Mouse (Mus musculus) gastrocnemius, adult 18-20 months (tissue): ENCODE results near the gene Adam23. TPM values are rescaled to one million over a fixed set of nuclear protein-coding genes. Genes with fewer than 3 reads are reported as not detected.
"Not testable (repeated sequence)": the region's sequence is repeated elsewhere in the genome, so short reads cannot be mapped to it uniquely, and the experiment has no call there.

ENCODE experiments used
- DNase-seq: peaks from one replicate; pipeline ENCODE4 v3.0.0; 2021; ENCODE audit warnings: low spot score
- total RNA-seq, 2 experiments: library from RNA; stranded (reverse); gene quantifications; 2 replicates each; pipeline ENCODE4 v1.2.3; 2021

Adam23 gene
- total RNA-seq, 2 experiments from 2014 or later: 1.2 to 1.3 TPM

DNA sequence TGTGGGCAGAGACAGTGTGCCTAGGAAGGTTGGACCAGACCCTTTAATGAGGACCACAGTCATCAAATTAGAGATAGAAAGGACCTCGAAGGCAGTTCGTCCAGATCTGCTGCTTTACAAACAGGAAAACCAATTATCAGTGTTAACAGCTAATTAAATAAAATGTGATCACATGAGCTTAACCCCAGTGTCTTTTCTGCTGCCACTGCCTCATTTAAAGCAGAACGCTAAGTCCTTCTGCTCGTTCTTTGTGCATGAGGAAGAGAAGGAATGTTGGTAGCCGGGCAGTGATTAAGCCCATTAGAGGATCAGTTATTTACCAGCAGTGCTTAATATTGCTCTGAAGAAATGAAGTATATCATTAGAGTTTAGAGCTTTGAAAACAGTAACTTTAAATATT lies 131.1 kb downstream of the Adam23 start:
- no peak for DNase-seq

DNA sequence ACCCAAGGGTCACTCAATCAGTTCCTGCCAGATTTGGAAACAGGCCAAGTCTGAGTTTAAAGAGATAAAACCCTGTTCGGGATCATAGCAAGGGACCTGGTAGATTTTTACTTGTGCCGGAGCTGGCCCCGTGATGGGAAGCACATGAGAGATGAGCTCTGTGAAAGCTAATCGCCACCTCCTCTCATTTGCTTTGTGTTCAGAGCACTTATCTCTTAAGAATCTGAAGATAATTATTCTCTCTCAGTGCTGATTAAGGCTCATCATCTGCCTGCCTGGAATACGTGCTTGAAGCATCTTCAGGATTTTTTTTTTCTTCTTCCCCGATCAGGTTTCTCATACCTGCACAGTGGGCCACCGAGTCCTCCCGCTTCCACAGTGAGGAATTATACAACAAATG lies 133.5 kb downstream of the Adam23 start:
- no peak for DNase-seq

- DNase-seq: no peak
Measured at GRCm38 (mm10) chr1:63586869-63587268, 141.2 kb downstream of the Adam23 start.

DNA sequence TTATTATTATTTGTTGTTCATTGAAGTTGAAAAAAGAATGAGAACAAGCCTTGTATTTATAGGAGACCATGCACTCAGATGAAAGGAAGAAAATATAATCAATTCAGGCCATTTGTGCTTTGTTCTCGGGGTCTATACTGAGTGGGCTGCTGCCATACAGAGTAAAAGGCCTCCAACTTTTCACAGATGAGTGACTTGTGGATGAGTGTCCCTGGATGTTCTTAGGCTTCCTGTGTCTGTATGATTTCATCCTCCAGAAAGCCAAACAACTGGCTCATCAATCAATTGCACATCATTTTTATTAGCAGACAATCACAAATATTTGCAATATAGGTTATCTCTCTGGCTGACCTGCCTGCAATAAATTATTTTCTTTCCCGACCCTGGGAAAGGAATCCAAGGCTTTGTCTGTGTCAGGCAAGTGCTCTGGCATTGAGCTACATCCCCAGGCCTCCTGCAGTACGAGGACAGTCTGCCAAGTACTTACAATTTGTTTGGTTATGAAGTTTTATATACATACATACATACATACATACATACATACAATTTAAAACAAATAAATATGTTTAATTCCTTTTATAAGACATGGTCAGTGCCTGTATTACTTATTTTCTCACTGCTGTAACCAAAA lies 158.3 kb downstream of the Adam23 start:
- no peak for DNase-seq

DNA sequence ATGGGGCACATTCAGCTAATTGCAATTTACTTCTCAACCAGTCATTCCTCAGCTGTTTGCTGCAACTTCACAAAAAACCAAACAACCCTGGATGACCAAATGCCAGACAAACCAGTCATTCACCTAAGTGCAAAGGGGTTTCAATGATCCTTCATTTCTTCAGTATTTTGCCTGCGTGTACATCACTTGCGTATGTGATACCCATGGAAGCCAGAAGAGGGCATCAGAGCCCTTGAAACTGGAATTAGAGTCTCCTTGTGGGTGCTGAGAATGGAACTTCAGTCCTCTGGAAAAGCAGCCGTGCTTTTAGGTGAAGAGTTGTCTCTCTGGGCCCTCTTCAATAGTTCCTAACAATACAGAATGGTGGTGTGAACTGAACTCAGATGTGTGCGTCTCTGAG lies 163.9 kb downstream of the Adam23 start:
- no peak for DNase-seq

DNA sequence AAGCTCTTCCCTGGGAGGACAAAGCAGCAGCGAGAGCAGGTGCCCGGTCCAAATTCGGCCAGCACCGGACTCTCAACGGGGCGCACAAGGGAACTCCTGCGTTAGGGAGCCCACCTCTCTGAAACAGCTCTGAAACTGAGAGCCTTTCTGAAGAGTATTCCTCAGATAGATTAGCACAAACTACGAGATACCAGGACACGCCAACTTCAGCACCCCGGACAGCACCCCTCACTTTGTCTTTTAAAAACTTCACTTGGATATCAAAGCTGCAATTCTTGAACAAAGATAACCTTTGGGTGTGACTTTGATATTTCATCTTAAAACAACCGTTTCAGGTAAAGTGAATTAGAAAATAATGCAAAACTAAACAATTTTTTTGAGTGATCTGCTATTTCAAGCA lies 168.9 kb downstream of the Adam23 start:
- DNase-seq: no peak

- no peak for DNase-seq
Measured at GRCm38 (mm10) chr1:63615668-63616067, 170.0 kb downstream of the Adam23 start, which contains the start of gene Gm39653. Gm39653 (plus strand) TSS chr1:63615968.

DNA sequence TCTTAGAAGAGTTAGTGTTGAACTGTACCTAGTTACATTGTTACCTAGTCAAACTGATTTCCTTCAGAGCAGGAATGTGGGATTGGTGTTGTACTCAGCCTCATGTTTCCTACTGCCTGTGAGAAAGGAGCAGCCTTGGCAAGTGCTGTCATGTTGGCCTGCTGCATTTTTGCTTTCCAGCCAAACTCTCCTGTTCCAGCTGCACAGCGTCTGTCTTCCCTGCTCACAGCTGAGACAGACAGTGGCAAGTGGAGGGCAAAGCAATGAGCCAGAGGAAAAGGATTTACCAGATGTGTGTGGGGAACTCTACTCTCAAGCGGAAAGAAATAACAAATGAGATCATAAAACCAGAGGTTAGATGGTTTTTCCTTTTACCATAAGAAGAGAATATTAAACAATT lies 182.5 kb downstream of the Adam23 start:
- DNase-seq: peak; percentile 36

GRCm38 (mm10) chr1:63630390-63630789 lies 184.7 kb downstream of the Adam23 start:
- not testable (repeated sequence) for DNase-seq

GRCm38 (mm10) chr1:63639921-63640320 lies 194.2 kb downstream of the Adam23 start:
- no peak for DNase-seq

Other genes with a start within 250 kb of the Adam23 start
- gene Gpr1, start 231.3 kb upstream of the Adam23 start, total RNA-seq: under 1 TPM; 0.41 to 0.45 TPM
- under 1 TPM; 0.12 to 0.25 TPM for gene Zdbf2, start 172.6 kb upstream of the Adam23 start, total RNA-seq
- not detected for gene Gm39653, start 170.1 kb downstream of the Adam23 start, total RNA-seq
- gene Dytn, start 241.0 kb downstream of the Adam23 start, total RNA-seq: not detected